Mouse (Mus musculus): ENCODE measurements around the gene Fam84b. TPM values are rescaled to one million over a fixed set of nuclear protein-coding genes. Genes with fewer than 3 reads are reported as not detected.

The Fam84b gene
- polyA plus RNA-seq, 1 experiment = 0.02 TPM

- TF ChIP-seq MYOG (IDR thresholded peaks at IDR 0.05; ENCODE audit: control insufficient read depth in 1 of 3, insufficient read depth in 1 of 3, insufficient read length in 2 of 3, low read depth in 2 of 3) = no peak
- no peak for TF ChIP-seq REST (IDR thresholded peaks at IDR 0.05; ENCODE audit: insufficient read depth, insufficient read length)
- TF ChIP-seq TCF3 (IDR thresholded peaks at IDR 0.05; ENCODE audit: insufficient read length, low read depth) = no peak
- TF ChIP-seq SRF (IDR thresholded peaks at IDR 0.05; ENCODE audit: control insufficient read depth, insufficient read length, low read depth) = no peak
- TF ChIP-seq CEBPB (IDR thresholded peaks at IDR 0.05; ENCODE audit: insufficient read depth, poor library complexity, severe bottlenecking) = no peak
- TF ChIP-seq POLR2A (IDR thresholded peaks at IDR 0.05; ENCODE audit: insufficient read length, low read depth) = no peak
- no peak for TF ChIP-seq TCF12 (IDR thresholded peaks at IDR 0.05; ENCODE audit: insufficient read depth, poor library complexity, severe bottlenecking)
- no peak for TF ChIP-seq USF1 (IDR thresholded peaks at IDR 0.05; ENCODE audit: low read depth)
- no peak for TF ChIP-seq E2F4 (IDR thresholded peaks at IDR 0.05; ENCODE audit: insufficient read depth)
- TF ChIP-seq MAX (IDR thresholded peaks at IDR 0.05; ENCODE audit: low read depth) = no peak
- TF ChIP-seq POLR2AphosphoS2 (IDR thresholded peaks at IDR 0.05; ENCODE audit: insufficient read length, low read depth) = no peak
- no peak for TF ChIP-seq MYOD1 (IDR thresholded peaks at IDR 0.05; ENCODE audit: control insufficient read depth in 1 of 3, insufficient read length in 2 of 3, low read depth in 2 of 3)
- H3K36me3 ChIP-seq (ENCODE audit: control insufficient read depth, insufficient read depth) = no peaks in the 10 kb centered on the region
- no peaks in the 10 kb centered on the region for H3K79me2 ChIP-seq (ENCODE audit: control insufficient read depth, insufficient read depth)
- H3K4me2 ChIP-seq (ENCODE audit: low read depth) = no peak overlapping the region
- H3K27me3 ChIP-seq (ENCODE audit: control insufficient read depth, insufficient read depth, insufficient read length) = no peaks in the 10 kb centered on the region
- no peak overlapping the region for H3K4me3 ChIP-seq
- no peak overlapping the region for H3ac ChIP-seq (ENCODE audit: control insufficient read depth, insufficient read length)
These were observed 35.1 kb upstream of the Fam84b start for GRCm38 (mm10) chr15:60888724-60889123.

GRCm38 (mm10) chr15:60875721-60876120 is 22.1 kb upstream of the Fam84b start:
- Histone ChIP-seq H3K79me2 (ENCODE audit: control insufficient read depth, insufficient read depth) (no peaks in the 10 kb centered on the region), H3K36me3 (ENCODE audit: control insufficient read depth, insufficient read depth) (no peaks in the 10 kb centered on the region), H3K4me2 (ENCODE audit: low read depth) (no peak overlapping the region), H3K4me3 (no peak overlapping the region), H3ac (ENCODE audit: control insufficient read depth, insufficient read length) (no peak overlapping the region), H3K27me3 (ENCODE audit: control insufficient read depth, insufficient read depth, insufficient read length) (no peaks in the 10 kb centered on the region)
- TF ChIP-seq MAX (IDR thresholded peaks at IDR 0.05; ENCODE audit: low read depth) (no peak), E2F4 (IDR thresholded peaks at IDR 0.05; ENCODE audit: insufficient read depth) (no peak), REST (IDR thresholded peaks at IDR 0.05; ENCODE audit: insufficient read depth, insufficient read length) (no peak), MYOG (IDR thresholded peaks at IDR 0.05; ENCODE audit: control insufficient read depth in 1 of 3, insufficient read depth in 1 of 3, insufficient read length in 2 of 3, low read depth in 2 of 3) (no peak)

- no peak for TF ChIP-seq USF1 (IDR thresholded peaks at IDR 0.05; ENCODE audit: low read depth)
- TF ChIP-seq TCF3 (IDR thresholded peaks at IDR 0.05; ENCODE audit: insufficient read length, low read depth) = no peak
- no peak for TF ChIP-seq POLR2AphosphoS2 (IDR thresholded peaks at IDR 0.05; ENCODE audit: insufficient read length, low read depth)
- no peak for TF ChIP-seq MAX (IDR thresholded peaks at IDR 0.05; ENCODE audit: low read depth)
- no peak for TF ChIP-seq E2F4 (IDR thresholded peaks at IDR 0.05; ENCODE audit: insufficient read depth)
- no peak for TF ChIP-seq POLR2A (IDR thresholded peaks at IDR 0.05; ENCODE audit: insufficient read length, low read depth)
- TF ChIP-seq TCF12 (IDR thresholded peaks at IDR 0.05; ENCODE audit: insufficient read depth, poor library complexity, severe bottlenecking) = no peak
- TF ChIP-seq REST (IDR thresholded peaks at IDR 0.05; ENCODE audit: insufficient read depth, insufficient read length) = no peak
- TF ChIP-seq MYOG (IDR thresholded peaks at IDR 0.05; ENCODE audit: control insufficient read depth in 1 of 3, insufficient read depth in 1 of 3, insufficient read length in 2 of 3, low read depth in 2 of 3) = no peak
- TF ChIP-seq MYOD1 (IDR thresholded peaks at IDR 0.05; ENCODE audit: control insufficient read depth in 1 of 3, insufficient read length in 2 of 3, low read depth in 2 of 3) = no peak
- TF ChIP-seq CEBPB (IDR thresholded peaks at IDR 0.05; ENCODE audit: insufficient read depth, poor library complexity, severe bottlenecking) = no peak
- TF ChIP-seq SRF (IDR thresholded peaks at IDR 0.05; ENCODE audit: control insufficient read depth, insufficient read length, low read depth) = no peak
- H3K4me3 ChIP-seq = no peak overlapping the region
These were observed 8.8 kb upstream of the Fam84b start for GRCm38 (mm10) chr15:60862417-60862816.

GRCm38 (mm10) chr15:60855112-60855511 is 1.5 kb upstream of the Fam84b start:
- Histone ChIP-seq H3K36me3 (ENCODE audit: control insufficient read depth, insufficient read depth) (no peaks in the 10 kb centered on the region), H3K4me3 (no peak overlapping the region), H3K27me3 (ENCODE audit: control insufficient read depth, insufficient read depth, insufficient read length) (no peaks in the 10 kb centered on the region), H3K79me2 (ENCODE audit: control insufficient read depth, insufficient read depth) (no peaks in the 10 kb centered on the region), H3K4me2 (ENCODE audit: low read depth) (no peak overlapping the region), H3ac (ENCODE audit: control insufficient read depth, insufficient read length) (no peak overlapping the region)
- TF ChIP-seq USF1 (IDR thresholded peaks at IDR 0.05; ENCODE audit: low read depth) (no peak), MYOG (IDR thresholded peaks at IDR 0.05; ENCODE audit: control insufficient read depth in 1 of 3, insufficient read depth in 1 of 3, insufficient read length in 2 of 3, low read depth in 2 of 3) (no peak), CEBPB (IDR thresholded peaks at IDR 0.05; ENCODE audit: insufficient read depth, poor library complexity, severe bottlenecking) (no peak), POLR2AphosphoS2 (IDR thresholded peaks at IDR 0.05; ENCODE audit: insufficient read length, low read depth) (no peak), MAX (IDR thresholded peaks at IDR 0.05; ENCODE audit: low read depth) (no peak), TCF12 (IDR thresholded peaks at IDR 0.05; ENCODE audit: insufficient read depth, poor library complexity, severe bottlenecking) (no peak), MYOD1 (IDR thresholded peaks at IDR 0.05; ENCODE audit: control insufficient read depth in 1 of 3, insufficient read length in 2 of 3, low read depth in 2 of 3) (no peak), TCF3 (IDR thresholded peaks at IDR 0.05; ENCODE audit: insufficient read length, low read depth) (no peak), REST (IDR thresholded peaks at IDR 0.05; ENCODE audit: insufficient read depth, insufficient read length) (no peak), POLR2A (IDR thresholded peaks at IDR 0.05; ENCODE audit: insufficient read length, low read depth) (no peak), SRF (IDR thresholded peaks at IDR 0.05; ENCODE audit: control insufficient read depth, insufficient read length, low read depth) (no peak), E2F4 (IDR thresholded peaks at IDR 0.05; ENCODE audit: insufficient read depth) (no peak)

More at GRCm38 (mm10) chr15:60862417-60862816, 8.8 kb upstream of the Fam84b start:
- H3K27me3 ChIP-seq (ENCODE audit: control insufficient read depth, insufficient read depth, insufficient read length) = no peaks in the 10 kb centered on the region
- H3ac ChIP-seq (ENCODE audit: control insufficient read depth, insufficient read length) = no peak overlapping the region
- H3K4me2 ChIP-seq (ENCODE audit: low read depth) = no peak overlapping the region
- H3K79me2 ChIP-seq (ENCODE audit: control insufficient read depth, insufficient read depth) = no peaks in the 10 kb centered on the region
- H3K36me3 ChIP-seq (ENCODE audit: control insufficient read depth, insufficient read depth) = no peaks in the 10 kb centered on the region

- no peaks in the 10 kb centered on the region for H3K36me3 ChIP-seq (ENCODE audit: control insufficient read depth, insufficient read depth)
- H3ac ChIP-seq (ENCODE audit: control insufficient read depth, insufficient read length) = no peak overlapping the region
- TF ChIP-seq SRF (IDR thresholded peaks at IDR 0.05; ENCODE audit: control insufficient read depth, insufficient read length, low read depth) (no peak), CEBPB (IDR thresholded peaks at IDR 0.05; ENCODE audit: insufficient read depth, poor library complexity, severe bottlenecking) (no peak), USF1 (IDR thresholded peaks at IDR 0.05; ENCODE audit: low read depth) (no peak), MYOD1 (IDR thresholded peaks at IDR 0.05; ENCODE audit: control insufficient read depth in 1 of 3, insufficient read length in 2 of 3, low read depth in 2 of 3) (no peak), TCF12 (IDR thresholded peaks at IDR 0.05; ENCODE audit: insufficient read depth, poor library complexity, severe bottlenecking) (no peak), REST (IDR thresholded peaks at IDR 0.05; ENCODE audit: insufficient read depth, insufficient read length) (no peak), MYOG (IDR thresholded peaks at IDR 0.05; ENCODE audit: control insufficient read depth in 1 of 3, insufficient read depth in 1 of 3, insufficient read length in 2 of 3, low read depth in 2 of 3) (no peak), POLR2AphosphoS2 (IDR thresholded peaks at IDR 0.05; ENCODE audit: insufficient read length, low read depth) (no peak), E2F4 (IDR thresholded peaks at IDR 0.05; ENCODE audit: insufficient read depth) (no peak), MAX (IDR thresholded peaks at IDR 0.05; ENCODE audit: low read depth) (no peak), TCF3 (IDR thresholded peaks at IDR 0.05; ENCODE audit: insufficient read length, low read depth) (no peak), POLR2A (IDR thresholded peaks at IDR 0.05; ENCODE audit: insufficient read length, low read depth) (no peak)
These were observed 573 bp upstream of the Fam84b start for GRCm38 (mm10) chr15:60854151-60854550.

More at GRCm38 (mm10) chr15:60854151-60854550, 573 bp upstream of the Fam84b start:
- Histone ChIP-seq H3K79me2 (ENCODE audit: control insufficient read depth, insufficient read depth) (no peaks in the 10 kb centered on the region), H3K4me3 (no peak overlapping the region), H3K27me3 (ENCODE audit: control insufficient read depth, insufficient read depth, insufficient read length) (no peaks in the 10 kb centered on the region), H3K4me2 (ENCODE audit: low read depth) (no peak overlapping the region)

All from myocyte (in vitro differentiated cells).